Mouse (Mus musculus) thymus, postnatal 14 days (tissue): Measurements from ENCODE around the gene Numb.
"Not testable (repeated sequence)": the region's sequence is repeated elsewhere in the genome, so short reads cannot be mapped to it uniquely, and the experiment has no call there.

Experiments used
- DNase-seq: peaks from one replicate; pipeline ENCODE4 v3.0.0; 2021

Gene Numb

DNA sequence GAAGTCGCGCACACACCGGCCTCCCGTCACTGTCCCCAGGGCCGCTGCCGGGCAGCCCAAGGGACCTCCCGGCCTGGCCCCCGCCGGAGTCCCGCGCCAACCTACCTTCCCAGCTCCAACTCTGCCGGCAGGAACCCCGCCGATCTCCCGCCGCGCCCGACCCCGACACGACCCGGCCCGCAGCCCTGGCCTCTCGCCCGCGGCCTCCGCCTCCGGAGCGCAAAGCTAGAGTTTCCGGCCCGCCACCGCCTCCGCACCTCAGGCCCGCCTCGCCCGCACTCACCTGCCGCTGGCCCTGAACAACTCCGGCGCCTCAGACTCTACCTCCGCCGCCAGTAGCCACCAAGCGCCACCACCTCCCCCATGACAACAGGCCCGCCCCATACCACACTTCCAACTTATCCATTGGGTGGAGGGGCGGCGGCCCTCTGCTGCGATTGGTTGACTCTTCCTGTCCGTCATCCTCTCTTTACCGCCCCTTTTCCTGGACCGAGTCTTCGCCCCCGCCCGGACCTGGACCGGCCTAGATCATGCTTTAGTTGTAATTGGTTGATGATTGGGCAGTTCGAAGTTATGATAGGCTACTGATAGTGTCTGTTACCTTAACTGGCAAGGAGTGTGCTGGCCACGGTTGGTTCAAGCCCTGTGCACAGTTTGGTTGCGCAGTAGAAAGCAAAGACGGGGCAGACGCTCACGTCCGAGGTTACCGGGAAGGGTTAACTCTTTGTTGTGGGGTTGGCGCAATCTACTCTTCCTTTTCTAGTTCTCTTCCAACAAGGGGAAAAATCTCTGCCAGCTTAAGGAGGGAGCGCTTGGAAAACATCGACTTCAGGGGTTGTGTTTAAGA is at the start of gene Numb:
Gene Numb (minus strand): TSS at position 400 of the 847 bp plus-strand sequence.
- peak; percentile 96 for DNase-seq

DNA sequence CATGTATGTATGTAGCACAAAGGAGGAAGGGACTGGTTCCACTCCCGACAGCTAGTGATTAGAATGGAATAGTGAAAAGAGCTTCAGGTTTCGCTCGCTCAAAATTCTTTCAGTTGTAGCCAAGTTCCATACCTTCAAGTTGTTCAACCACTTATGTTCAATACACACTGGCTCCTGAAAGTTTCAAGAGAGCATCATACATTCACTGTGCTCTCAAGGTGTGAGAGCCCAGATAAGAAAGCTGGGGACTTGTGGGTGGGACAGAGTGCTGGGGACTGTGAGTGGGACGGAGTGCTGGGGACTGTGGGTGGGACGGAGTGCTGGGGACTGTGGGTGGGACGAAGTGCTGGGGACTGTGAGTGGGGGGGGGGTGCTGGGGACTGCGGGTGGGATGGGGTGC is 43.5 kb upstream of the Numb start:
- no peak for DNase-seq

DNA sequence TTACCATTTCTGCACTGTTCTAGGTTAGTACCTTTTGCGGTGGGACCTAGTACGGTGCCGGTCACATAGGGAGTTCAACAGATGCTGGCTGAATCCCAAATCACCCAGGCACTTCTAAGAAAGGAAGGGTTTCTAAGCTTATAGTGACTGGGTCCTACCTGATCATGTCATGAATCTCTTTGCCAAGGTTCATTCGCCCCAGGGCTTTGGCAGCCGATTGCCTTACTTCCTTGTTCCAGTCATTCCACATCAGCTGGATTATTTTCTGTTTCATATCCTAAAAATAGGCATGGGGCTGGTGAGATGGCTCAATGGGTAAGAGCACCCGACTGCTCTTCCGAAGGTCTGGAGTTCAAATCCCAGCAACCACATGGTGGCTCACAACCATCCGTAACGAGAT is 36.5 kb upstream of the Numb start:
- DNase-seq: no peak

DNA sequence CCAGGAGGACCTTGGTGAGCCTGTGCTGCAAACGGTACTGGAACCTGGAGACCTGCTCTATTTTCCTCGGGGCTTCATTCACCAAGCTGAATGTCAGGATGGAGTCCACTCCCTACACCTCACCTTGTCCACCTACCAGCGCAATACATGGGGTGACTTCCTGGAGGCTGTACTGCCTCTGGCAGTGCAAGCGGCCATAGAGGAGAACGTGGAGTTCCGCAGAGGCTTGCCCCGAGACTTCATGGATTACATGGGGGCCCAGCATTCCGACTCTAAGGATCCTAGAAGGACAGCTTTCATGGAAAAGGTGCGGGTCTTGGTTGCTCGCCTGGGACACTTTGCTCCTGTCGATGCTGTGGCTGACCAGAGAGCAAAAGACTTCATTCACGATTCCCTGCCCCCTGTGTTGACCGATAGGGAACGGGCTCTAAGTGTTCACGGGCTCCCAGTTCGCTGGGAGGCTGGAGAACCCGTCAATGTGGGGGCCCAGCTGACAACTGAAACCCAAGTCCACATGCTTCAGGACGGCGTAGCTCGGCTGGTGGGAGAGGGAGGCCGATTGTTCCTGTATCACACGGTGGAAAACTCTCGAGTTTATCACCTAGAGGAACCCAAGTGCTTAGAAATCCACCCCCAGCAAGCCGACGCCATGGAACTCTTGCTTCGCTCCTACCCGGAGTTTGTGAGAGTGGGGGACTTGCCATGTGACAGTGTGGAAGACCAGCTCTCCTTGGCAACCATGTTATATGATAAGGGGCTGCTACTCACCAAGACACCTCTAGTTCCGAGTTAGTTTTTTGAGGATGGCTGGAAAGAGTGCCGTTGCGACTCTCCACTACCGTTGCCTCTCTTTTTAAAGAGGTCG is 30.2 kb upstream of the Numb start:
- no peak for DNase-seq

DNA sequence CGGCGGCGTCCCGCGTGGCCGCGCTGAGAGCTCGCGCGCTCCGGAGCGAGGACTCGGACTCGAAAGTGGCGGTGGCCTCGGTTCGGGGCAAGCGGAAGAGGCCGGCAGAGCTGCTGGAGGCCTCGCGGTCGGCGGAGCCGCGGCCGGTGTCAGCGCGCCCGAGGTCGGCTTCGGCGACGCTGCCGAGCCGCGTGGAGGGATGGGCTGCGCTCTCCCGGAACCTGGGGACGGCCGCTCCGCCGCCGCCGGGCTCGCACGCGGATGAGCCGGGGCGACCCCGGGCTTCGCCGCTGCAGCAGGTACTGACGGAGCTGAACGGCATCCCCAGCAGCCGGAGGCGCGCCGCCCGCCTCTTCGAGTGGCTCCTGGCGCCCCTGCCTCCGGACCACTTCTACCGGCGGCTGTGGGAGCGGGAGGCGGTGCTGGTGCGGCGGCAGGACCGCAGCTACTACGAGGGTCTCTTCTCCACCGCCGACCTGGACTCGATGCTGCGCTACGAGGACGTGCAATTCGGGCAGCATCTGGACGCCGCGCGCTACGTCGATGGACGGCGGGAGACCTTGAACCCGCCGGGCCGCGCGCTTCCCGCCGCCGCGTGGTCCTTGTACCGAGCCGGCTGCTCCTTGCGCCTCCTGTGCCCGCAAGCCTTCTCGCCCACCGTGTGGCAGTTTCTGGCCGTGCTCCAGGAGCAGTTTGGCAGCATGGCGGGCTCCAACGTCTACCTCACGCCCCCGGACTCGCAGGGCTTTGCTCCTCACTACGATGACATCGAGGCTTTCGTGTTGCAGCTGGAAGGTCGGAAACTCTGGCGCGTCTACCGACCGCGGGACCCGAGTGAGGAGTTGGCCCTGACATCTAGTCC is 29.3 kb upstream of the Numb start:
- DNase-seq: peak; percentile 55

DNA sequence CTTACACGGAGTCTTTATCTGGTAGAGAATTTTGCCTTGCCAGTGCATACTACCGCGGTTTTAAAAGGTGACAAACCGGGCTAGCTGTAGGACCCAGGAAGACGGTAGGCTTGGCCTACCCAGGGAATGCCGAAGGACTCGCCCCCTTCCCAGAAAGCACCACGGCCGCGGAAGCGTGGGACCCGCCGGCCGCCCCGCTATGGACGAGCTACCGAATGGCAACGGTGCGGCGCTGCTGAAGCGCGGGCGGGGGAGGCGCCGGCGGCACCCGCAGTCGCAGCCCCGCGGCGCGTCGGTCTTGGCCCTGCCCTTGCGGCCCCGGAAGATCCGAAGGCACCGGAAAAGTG is 28.7 kb upstream of the Numb start, which contains the start of gene Riox1:
Gene Riox1 (plus strand): TSS at position 116 of the 347 bp plus-strand sequence.
- DNase-seq: peak; percentile 85

DNA sequence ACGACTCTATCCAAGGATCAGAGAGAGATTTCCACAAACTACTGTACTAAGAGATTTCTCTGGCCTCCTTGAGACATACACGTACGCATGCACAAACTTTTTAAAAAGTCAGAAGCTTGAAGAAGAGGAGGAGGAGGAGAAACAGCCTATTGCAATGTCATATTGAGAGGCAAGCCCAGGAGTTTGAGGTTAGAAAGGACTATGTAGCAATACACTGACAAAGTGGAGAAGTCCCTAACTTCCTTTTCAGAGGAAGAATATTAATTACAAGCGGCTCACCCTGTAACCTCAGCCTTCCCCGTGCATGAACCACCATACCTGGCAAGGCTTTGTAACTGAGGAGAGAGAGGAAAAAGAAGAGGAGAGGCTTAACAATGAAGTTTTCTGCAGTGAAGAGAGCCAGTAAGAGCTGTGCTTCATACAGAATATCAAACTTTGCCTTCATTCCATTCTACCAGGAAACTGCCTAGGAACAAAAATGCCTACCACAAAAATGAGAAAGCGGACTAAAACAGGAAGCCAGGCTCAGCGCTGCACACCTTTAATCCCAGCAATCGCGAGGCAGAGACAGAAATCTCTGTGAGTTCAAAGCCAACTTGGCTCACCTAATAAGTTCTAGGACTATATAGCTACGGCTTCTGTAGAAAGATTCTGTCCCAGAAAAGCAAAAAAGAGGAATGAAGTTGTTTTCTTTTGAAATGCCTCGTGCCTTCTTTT is 28.2 kb upstream of the Numb start:
- DNase-seq: peak; percentile 24

DNA sequence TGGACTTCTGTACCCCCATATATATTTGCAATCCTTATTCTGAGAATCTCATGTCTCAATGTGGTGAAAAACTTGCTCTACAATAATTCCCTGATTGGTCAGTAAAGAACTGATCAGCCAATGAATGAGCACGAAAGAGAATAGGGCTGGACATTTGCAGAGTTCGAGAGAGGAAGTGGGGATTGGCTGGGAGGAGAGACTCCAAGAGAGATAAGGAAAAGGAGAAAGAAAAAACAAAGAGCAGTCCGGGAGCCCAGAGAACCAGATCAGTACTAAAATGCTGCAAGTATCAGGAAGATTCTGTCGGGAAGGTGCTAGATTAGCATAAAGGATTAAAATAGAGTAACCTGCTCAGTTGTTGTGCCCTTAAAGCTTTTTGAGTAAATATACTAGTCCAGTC is 27.3 kb upstream of the Numb start:
- no peak for DNase-seq

DNA sequence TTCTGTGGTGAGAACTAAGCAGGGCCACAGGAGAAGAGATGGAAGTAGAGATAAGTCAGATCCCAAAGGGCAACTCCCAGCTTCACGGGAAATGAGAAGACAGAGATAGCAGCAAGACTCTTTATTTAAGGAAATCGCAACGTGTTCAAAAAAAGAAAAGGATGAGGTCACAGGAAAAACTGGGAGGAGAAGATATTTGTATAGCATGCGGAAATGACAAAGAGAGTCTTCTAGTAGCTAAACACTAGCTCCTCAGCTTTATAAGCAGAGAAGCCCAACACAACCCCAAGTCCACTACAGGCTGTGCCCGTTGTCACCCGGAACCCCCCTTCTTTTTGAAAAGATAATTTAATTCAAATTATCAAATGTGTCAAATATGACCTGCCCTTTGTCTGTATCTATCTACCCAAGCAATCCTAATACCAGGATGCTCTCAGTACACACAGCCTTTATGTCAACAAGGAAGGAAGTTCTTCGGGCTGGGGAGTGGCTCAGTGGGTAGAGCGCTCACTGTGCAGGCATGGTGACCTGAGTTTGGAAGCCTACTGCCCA is 25.6 kb upstream of the Numb start:
- DNase-seq: no peak

DNA sequence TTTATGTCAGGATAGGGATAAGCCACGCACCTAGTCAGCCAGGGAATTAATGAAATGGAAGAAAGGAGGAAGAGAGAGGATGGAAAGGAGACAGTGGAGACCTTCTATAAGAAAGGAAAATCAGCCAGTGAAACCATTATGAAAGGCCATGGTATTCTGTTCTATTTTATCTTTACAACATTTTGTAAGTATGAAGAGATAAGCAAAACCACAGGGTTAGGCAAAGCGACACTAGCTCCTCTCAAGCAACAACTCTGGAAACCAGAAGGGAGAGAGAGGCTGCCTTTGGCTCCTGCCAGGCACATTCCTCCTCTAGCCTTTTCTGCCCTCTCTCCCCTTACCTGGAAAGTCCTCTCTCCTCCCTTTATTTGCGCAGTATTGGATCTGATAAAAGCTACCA is 20.2 kb upstream of the Numb start:
- no peak for DNase-seq

DNA sequence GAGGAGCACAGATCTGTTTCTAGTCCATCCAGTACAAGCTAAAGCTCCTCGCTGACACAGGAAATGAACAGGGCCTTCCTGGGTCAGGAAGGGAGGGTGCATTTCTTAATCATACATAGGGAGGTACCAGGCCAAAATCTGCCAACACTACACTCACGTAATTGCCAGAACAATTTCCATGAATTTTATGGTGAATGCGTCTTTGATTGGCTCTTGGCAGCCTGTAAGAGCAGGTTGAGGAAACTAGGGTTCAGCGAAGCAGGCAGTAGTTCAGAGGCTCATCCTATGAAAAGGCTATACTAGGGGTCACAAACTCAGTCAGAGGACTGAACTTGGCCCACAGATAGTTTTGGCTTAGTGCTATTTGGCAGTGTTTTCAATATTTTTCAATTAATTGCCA is 18.3 kb upstream of the Numb start:
- no peak for DNase-seq

DNA sequence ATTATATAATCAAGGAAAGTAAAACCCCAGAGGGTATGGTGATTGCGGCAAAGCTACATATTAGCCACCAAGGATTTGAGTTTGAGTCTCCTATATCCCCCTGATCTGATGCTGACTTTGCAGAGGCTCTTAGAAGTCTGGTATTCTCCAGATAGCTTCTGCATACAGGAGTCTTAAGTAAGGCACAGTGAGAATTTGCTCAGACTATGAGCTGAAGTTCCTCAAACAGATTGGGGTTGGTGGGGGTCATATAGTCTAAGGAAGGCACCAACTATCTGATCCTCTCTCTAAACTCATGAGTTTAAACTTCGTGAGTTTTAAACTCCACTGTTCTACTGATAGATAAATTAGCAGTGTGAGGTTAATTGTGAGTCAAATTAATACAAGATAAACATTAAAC is 17.6 kb upstream of the Numb start:
- DNase-seq: no peak

DNA sequence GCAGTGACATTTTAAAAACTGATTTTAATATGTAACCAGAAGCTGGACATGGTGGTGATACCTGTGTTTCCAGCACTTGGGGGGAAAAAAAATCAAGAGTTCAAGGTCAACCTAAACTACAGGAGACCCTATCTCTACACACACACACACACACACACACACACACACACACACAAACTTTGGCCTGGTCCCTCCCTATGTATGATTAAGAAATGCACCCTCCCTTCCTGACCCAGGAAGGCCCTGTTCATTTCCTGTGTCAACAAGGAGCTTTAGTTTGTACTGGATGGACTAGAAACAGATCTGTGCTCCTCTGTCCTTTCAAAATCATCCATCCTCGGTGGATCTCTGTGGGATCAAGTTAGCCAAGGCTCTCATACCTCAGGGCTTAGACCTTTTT is 16.9 kb upstream of the Numb start:
- not testable (repeated sequence) for DNase-seq

DNA sequence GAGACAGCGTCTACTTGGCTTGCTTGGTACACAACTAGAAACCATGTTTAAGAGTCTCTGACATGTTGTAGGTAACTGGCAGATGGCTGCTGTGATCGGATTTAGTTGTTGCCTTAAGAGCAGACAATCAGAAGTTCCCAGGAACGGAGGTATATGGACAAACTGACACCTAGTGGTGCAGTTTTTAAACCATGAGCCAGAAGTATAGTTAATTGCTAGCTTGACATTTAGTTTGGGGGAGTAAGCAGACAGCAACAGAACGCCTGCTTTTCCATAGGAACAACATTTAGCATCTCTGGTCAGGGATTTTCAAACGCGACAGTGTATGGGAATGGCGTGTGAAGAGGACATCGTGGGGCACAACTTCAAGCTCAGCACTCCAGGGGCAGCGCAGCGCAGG is 15.9 kb upstream of the Numb start:
- DNase-seq: no peak

DNA sequence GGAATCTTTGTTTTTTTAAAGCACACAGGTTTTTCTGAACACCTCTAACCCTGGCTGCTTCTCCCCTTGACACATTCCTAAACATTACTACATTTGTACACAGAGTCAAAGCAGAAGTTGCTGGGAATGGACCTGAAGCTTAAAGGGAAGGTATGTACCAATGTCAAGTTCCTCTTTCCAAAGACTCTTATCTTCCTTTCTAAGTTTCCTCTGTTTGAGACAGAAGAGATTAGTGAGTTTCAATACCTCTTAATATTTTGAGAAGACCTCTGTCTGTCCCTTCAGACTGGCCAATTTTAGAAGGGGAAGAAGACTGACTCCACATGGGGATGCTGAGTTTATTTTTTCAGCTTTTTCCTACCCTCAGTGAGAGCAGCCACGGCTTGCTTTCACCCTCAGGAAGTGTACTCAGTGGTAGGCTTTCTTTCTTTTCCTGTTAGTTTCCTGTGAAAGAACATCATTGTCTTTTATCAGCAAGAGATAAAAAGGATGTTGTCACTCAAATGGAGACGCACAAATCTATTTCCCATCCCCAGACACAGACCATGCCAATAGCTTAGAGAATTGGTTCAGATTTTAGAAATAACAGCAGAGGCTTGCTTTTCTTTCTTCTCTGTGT is 7.6 kb upstream of the Numb start:
- DNase-seq: no peak

DNA sequence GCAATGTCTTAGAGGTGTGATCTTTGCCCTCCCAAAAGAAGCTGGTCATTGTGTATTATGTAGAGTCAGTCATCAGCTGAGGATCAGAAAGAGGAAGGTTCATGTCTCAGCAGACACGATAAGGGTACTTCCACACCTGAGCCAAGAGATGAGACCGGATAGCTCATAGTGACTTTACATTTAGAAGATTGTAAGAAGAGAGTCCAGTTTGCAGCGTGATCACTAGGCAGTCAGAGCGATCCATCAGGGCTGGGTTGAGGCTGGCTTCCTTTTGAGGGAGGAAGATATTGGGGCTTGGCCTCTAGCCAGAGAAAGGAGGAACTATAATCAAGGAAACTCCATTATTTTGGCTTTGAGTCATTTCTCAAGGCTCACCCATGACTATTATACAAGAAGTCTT is 6.0 kb upstream of the Numb start:
- no peak for DNase-seq

DNA sequence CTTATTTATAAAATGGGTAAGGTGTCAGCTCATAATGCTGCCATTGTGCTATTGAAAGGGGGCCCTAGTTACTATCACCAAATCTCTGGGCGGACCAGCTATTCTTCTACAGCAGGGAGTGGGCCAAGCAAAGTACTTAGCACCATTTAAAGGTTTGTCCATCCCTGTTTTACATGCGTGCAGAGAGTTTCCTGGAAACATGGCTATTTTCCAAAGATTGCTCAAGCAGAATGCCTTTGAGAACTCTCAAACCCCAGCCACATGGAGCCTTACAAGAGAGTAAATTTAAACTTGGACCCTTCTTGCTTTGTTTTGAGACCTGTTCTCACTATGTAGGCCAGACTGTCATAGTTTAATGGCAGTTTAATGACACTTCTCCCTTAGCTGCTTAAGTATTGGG is 4.3 kb upstream of the Numb start:
- no peak for DNase-seq

DNA sequence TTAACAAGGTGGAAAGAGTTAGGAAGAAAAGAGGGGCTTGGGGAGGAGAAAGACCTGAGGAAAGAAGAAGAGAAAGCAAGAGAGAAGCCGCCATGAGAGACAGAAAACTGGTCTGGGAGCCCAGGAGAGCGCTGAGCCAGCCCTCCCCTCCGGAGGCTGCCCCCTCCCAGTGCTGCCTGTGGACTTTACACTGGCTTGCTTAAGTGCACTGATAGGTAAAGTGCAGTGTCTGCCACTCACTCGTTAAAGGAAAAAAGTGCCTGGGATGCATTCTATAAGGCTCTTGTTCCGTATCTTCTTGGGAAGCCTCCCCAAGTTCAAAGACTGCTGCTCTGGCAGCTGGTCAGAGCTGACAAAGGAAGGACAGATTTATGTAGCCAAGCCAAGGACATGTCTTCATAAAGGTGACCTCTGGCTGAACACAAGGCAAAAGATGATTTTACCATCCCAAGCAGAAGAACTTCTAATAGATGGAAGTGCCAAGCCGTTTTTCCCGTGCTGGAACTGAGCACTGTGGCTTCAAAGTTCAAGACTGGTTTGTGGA is 3.5 kb upstream of the Numb start:
- no peak for DNase-seq

DNA sequence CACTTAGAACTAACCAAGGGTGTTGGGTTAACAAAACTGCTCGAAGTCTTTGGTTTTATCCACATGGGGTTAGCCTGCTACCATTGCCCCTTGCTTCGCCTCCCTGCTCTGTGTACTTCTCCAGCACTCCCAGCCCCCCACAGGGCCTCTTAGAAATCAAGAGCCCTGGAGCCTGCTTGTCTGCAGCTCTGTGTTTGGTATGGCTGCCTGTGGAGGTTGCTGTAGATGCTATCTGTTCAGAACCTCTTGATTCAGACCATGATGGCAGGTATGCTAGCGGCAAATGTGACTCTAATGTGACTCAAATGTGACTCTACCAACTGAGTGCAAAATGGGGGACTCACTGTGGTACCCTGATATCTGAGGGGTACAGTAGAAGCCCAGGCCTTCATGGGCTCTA is 2.6 kb upstream of the Numb start:
- no peak for DNase-seq

DNA sequence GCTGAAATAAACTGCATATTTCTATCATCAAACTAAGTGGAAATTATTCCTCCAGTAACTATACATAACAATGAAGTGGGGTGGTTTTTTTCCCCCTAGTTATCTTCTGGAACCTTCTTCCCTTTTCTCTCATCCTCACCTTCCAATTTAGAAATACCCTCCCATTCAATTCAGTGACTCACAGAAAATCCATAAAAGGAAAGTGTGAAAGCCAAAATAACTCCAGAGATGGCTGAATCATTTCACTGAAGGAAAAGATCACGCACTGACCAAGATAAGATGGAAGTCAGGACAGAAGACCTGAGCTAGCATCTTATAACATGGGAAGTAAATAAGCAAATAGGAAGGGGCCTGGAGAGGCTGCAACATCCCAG is 1.7 kb upstream of the Numb start:
- no peak for DNase-seq

DNA sequence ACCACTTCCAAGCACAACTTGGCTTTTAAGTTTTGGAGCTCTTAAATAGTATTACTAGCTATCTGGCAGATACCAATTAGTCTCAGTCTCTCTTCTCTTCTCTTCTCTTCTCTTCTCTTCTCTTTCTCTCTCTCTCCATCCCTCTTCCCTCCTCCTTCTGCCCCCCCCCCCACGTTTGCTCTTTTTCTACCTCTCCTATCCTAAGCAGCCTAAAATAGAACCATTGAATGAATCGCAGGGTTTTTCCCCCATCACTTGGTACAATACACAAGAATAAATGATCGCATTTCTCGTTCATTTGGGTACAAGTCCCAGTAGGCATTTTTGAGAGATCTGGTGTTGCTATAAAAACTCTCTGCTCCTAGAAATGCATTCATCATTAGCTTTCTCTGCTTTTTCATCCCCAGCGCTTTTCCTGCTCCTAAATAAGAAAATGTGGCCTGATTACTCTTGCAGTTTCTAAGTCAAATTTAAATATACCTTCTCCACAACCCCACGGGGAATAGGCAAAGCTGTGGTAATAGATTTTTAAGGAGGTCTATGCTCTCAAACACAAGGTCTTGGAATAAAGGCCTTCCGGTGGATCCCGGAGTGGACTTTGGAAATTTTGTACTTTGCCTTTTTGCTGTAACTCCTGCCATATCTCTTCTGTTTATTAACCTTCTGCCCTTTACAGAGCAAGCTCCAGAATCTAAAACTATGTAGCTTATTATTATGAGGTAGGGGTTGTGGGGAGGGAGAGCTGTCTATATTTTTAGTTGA is 1.2 kb upstream of the Numb start:
- DNase-seq: no peak
